Mouse (Mus musculus) bone marrow macrophage, adult 2 months (primary cell): Measurements from ENCODE around the gene Sart3.

Experiments used
- CTCF ChIP-seq: IDR thresholded peaks from 2 replicates; pipeline ENCODE4 v1.5.1; 2012; ENCODE audit warnings: low read depth, mild to moderate bottlenecking, low read length, moderate library complexity
- POLR2A ChIP-seq: IDR thresholded peaks from 2 replicates; pipeline ENCODE4 v1.6.1; 2012; ENCODE audit warnings: mild to moderate bottlenecking, low read depth, low read length, borderline replicate concordance

GRCm38 (mm10) chr5:113730641-113731121 lies 41.6 kb downstream of the Sart3 start:
- no peak for TF ChIP-seq CTCF
- TF ChIP-seq POLR2A: no peak
